Mouse (Mus musculus) liver, embryonic 11.5 days (tissue): Measurements from ENCODE around the gene Arhgef19. TPM values are rescaled to one million over a fixed set of nuclear protein-coding genes. Genes with fewer than 3 reads are reported as not detected.

ENCODE experiments used
- ATAC-seq: fragments of 200-750 bp; cut with Nextera tagmentation; replicated peaks from 2 replicates; pipeline ENCODE4 v1.8.0; 2017; ENCODE audit warnings: moderate number of reproducible peaks, mild to moderate bottlenecking, moderate TSS enrichment, moderate library complexity; ENCODE audit not compliant: low FRiP score
- DNase-seq: peaks from one replicate; pipeline ENCODE4 v3.0.0-alpha.2; 2017; ENCODE audit warnings: low spot score
- H3K27ac ChIP-seq: fragments of 300-500 bp; sonication (generic); 2 replicates; pipeline ENCODE4 v1.5.1; 2014; ENCODE audit warnings: mild to moderate bottlenecking, low read depth, low read length, control low read depth
- H3K27me3 ChIP-seq: fragments of 300-500 bp; sonication (generic); replicated peaks from 2 replicates; pipeline ENCODE4 v1.6.1; 2014; ENCODE audit warnings: low read length, mixed read lengths; ENCODE audit not compliant: control insufficient read depth, insufficient read depth
- H3K36me3 ChIP-seq: fragments of 300-500 bp; sonication (generic); 2 replicates; pipeline ENCODE4 v1.6.1; 2014; ENCODE audit warnings: mild to moderate bottlenecking, low read length, moderate library complexity, mixed read lengths; ENCODE audit not compliant: control insufficient read depth, insufficient read depth
- H3K4me1 ChIP-seq: fragments of 300-500 bp; sonication (generic); replicated peaks from 2 replicates; pipeline ENCODE4 v1.6.1; 2014; ENCODE audit warnings: low read length, mixed read lengths; ENCODE audit not compliant: control insufficient read depth, insufficient read depth
- H3K4me2 ChIP-seq: fragments of 300-500 bp; sonication (generic); 2 replicates; pipeline ENCODE4 v1.6.1; 2014; ENCODE audit warnings: mild to moderate bottlenecking, control low read depth, moderate library complexity
- H3K4me3 ChIP-seq: fragments of 300-500 bp; sonication (generic); 2 replicates; pipeline ENCODE4 v1.5.1; 2014; ENCODE audit warnings: low read depth, low read length, control low read depth
- H3K9ac ChIP-seq: fragments of 300-500 bp; sonication (generic); 2 replicates; pipeline ENCODE4 v1.6.1; 2014; ENCODE audit warnings: low read depth, low read length, control low read depth
- H3K9me3 ChIP-seq: fragments of 300-500 bp; sonication (generic); 2 replicates; pipeline ENCODE4 v1.6.1; 2016; ENCODE audit warnings: low read length, inconsistent platforms, mixed read lengths; ENCODE audit not compliant: control insufficient read depth
- WGBS: fragments of 180-500 bp; shearing (Covaris S2); extraction: QIAGEN DNeasy Blood & Tissue Kit; methylation state at CpG from one replicate; pipeline ENCODE4 v1.1.7; 2014; 5-methylcytosine and 5-hydroxymethylcytosine counted together
- polyA plus RNA-seq: library from polyadenylated mRNA; unstranded; fragments of >200 nt; fragmentation: Nextera tagmentation; extraction: Ambion mirVana; gene quantifications from 2 replicates; pipeline ENCODE4 v1.2.1, GENCODE M21; 2014

Gene Arhgef19
- polyA plus RNA-seq, 1 experiment from 2014 or later, result 2.3 TPM

- Histone ChIP-seq H3K9ac (no peak overlapping the region), H3K27me3 (peaks cover 63% of the 10 kb centered on the region), H3K4me3 (no peak overlapping the region), H3K27ac (no peak overlapping the region), H3K9me3 (no peaks in the 10 kb centered on the region), H3K4me2 (peak overlapping the region; percentile 46), H3K36me3 (no peaks in the 10 kb centered on the region), H3K4me1 (peaks cover 23% of the 10 kb centered on the region)
- WGBS, result 7% methylated on average over 20 of the region's 20 CpGs
- DNase-seq (no peak), ATAC-seq (no peak)
Measured at GRCm38 (mm10) chr4:141286860-141287517, 47.7 kb downstream of the Arhgef19 start.

DNA sequence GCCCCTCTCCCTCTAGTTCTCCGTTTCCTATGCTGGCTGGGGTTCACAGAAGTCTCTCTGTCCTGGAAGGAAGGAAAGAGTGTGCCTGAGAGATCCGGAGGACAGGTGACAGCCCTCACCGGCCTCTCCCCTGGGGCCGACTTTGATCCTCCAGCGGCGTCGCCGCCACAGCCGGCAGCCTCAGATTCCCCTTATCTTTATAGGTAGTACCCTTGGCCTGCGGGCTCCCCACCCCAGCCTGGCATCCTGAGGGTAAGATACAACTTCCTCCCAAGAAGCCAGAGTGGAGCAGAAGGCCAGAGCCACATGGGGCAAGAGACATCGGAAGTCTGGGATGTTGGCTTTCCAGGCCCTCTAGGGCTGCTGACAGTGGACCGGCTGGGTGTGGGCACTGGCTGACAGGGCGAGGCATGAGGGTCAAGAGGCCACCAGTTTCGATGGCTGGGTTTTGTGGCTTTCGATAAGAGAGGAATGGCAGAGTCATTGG is 48.3 kb downstream of the Arhgef19 start:
- H3K9ac ChIP-seq, result no peak overlapping the region
- no peaks in the 10 kb centered on the region for H3K36me3 ChIP-seq
- H3K4me2 ChIP-seq, result peak overlapping the region; percentile 46
- H3K9me3 ChIP-seq, result no peaks in the 10 kb centered on the region
- DNase-seq (no peak), ATAC-seq (0 out of 2 replicates have a peak, but pooled peaks have one; percentile 33)
- H3K4me3 ChIP-seq, result no peak overlapping the region
- H3K27ac ChIP-seq, result no peak overlapping the region
- WGBS, result 2% methylated on average over 15 of the region's 15 CpGs
- H3K27me3 ChIP-seq, result peaks cover 69% of the 10 kb centered on the region
- peaks cover 20% of the 10 kb centered on the region for H3K4me1 ChIP-seq

DNA sequence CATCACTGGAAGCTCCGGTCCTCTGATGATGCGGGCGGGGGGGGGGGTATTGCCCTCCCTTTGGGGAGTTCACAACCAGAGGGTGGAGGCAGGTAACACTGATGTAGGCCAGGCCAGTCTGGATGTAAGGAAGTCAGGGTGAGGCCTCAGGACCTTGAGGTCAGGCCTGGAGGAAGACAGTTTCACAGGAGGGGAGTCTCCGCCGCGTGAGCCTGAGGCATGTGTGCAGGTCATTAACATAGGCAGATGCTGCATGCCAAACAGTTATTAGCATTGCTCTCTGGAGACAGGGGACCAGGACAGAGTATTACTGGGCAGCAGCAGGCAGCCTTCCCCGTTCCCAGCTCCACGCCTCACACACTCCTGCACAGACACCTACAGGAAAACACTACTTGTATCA is 48.9 kb downstream of the Arhgef19 start:
- no peaks in the 10 kb centered on the region for H3K9me3 ChIP-seq
- ATAC-seq, result no peak
- H3K4me1 ChIP-seq, result peaks cover 23% of the 10 kb centered on the region
- no peak overlapping the region for H3K4me3 ChIP-seq
- H3K4me2 ChIP-seq, result no peak overlapping the region
- no peak overlapping the region for H3K27ac ChIP-seq
- H3K36me3 ChIP-seq, result no peaks in the 10 kb centered on the region
- H3K27me3 ChIP-seq, result peaks cover 75% of the 10 kb centered on the region
- DNase-seq, result no peak
- no peak overlapping the region for H3K9ac ChIP-seq
- WGBS, result 39% methylated on average over 8 of the region's 8 CpGs

- Histone ChIP-seq H3K4me2 (peak overlapping the region; percentile 62), H3K4me1 (peaks cover 21% of the 10 kb centered on the region), H3K36me3 (no peaks in the 10 kb centered on the region), H3K27ac (no peak overlapping the region), H3K9ac (no peak overlapping the region), H3K4me3 (peak overlapping the region; percentile 32), H3K27me3 (peaks cover 83% of the 10 kb centered on the region), H3K9me3 (no peaks in the 10 kb centered on the region)
- no peak for DNase-seq
- WGBS, result 4% methylated on average over 40 of the region's 47 CpGs
- no peak; the same call in 1 of the 2 replicates for ATAC-seq
Measured at GRCm38 (mm10) chr4:141291571-141292375, 52.5 kb downstream of the Arhgef19 start.

DNA sequence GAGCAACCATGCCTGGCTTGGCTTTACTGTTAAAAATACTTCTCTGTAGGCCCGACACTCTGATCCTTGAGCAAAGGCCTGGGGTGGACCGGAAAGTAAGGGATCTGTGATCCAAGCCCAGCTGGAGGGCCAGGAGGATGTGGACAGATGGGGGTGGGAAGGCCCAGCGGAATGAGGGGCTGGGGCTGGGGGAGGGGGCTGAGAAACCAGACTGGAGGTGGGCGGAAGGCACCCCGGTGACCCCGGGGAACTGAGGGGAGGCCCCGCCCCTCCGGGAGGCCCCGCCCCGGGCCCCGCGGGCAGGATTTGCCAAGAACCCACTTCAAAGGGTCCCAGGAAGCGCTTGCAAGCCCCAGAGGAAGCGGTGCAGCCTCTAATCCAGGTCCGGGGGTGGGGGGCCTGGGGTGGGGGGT is 56.5 kb downstream of the Arhgef19 start:
- DNase-seq (peak; percentile 64), ATAC-seq (peak; percentile 62)
- H3K4me3 ChIP-seq, result peak overlapping the region; percentile 27
- H3K9me3 ChIP-seq, result no peaks in the 10 kb centered on the region
- H3K9ac ChIP-seq, result no peak overlapping the region
- H3K4me1 ChIP-seq, result peaks cover 5% of the 10 kb centered on the region
- H3K27ac ChIP-seq, result no peak overlapping the region; the same call in 1 of the 2 replicates
- peak overlapping the region; percentile 48 for H3K4me2 ChIP-seq
- no peaks in the 10 kb centered on the region for H3K36me3 ChIP-seq
- peaks cover 80% of the 10 kb centered on the region for H3K27me3 ChIP-seq
- WGBS, result 13% methylated on average over 10 of the region's 15 CpGs

DNA sequence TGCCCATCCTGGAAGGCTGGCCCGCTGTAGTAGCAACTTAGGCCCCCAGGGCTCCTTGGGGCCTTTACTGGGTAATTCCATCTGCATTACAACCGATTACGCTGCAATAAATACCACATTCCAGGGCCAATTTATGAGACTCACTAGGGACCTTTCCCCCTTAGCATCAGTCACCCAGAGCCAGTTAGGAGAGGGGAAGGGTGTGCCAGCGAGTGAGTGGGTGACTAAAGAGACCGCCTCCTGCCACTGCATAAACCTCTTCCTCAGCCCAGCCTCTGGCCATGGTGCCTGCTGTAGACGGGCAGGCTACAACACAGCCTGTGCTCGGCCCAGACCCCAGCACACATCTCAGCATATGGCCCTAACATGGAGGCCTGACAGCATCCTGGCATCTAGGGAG is 58.6 kb downstream of the Arhgef19 start:
- Histone ChIP-seq H3K27me3 (peaks cover 81% of the 10 kb centered on the region), H3K4me3 (no peak overlapping the region), H3K9me3 (no peaks in the 10 kb centered on the region), H3K27ac (no peak overlapping the region), H3K9ac (no peak overlapping the region), H3K4me2 (no peak overlapping the region), H3K36me3 (no peaks in the 10 kb centered on the region), H3K4me1 (peaks cover 8% of the 10 kb centered on the region)
- DNase-seq (no peak), ATAC-seq (no peak)
- WGBS, result 75% methylated on average over 7 of the region's 7 CpGs

- ATAC-seq, result no peak
- no peak overlapping the region for H3K27ac ChIP-seq
- H3K36me3 ChIP-seq, result no peaks in the 10 kb centered on the region
- H3K9ac ChIP-seq, result no peak overlapping the region
- WGBS, result 55% methylated on average over 13 of the region's 13 CpGs
- H3K9me3 ChIP-seq, result no peaks in the 10 kb centered on the region
- H3K4me2 ChIP-seq, result no peak overlapping the region
- H3K4me3 ChIP-seq, result no peak overlapping the region
- peaks cover 8% of the 10 kb centered on the region; the same call in 1 of the 2 replicates for H3K4me1 ChIP-seq
- DNase-seq, result no peak
- H3K27me3 ChIP-seq, result peaks cover 72% of the 10 kb centered on the region
Measured at GRCm38 (mm10) chr4:141299356-141299755, 60.1 kb downstream of the Arhgef19 start.

DNA sequence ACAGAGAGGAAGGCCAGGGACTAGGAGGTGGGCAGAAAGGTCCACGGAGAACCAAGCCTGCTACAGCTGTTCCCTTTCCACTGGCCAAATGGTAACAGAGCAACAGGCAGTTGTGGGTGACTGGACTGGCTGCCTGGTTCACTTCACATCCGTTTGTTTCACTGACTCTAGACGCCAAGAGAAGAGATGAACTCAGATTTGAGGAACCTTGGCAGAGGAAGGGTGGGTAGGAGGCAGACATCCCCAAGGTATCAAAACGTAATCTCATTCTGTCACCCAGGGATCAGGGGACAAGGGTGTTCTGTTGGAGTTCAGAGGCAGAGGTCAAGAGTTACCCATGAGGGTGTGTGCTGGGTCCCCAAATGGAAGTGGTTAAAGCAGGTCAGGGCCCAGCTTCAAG is 60.9 kb downstream of the Arhgef19 start:
- 37% methylated on average over 4 of the region's 4 CpGs for WGBS
- Histone ChIP-seq H3K4me3 (no peak overlapping the region), H3K9me3 (no peaks in the 10 kb centered on the region), H3K36me3 (no peaks in the 10 kb centered on the region), H3K4me2 (no peak overlapping the region), H3K4me1 (peaks cover 8% of the 10 kb centered on the region), H3K27me3 (peaks cover 70% of the 10 kb centered on the region), H3K27ac (no peak overlapping the region), H3K9ac (no peak overlapping the region)
- ATAC-seq, result no peak
- DNase-seq, result no peak
